Mouse (Mus musculus) cerebellum, postnatal 10 days (tissue): ENCODE data around the gene Shq1.

Experiments
- DNase-seq, 2 experiments: peaks; one replicate each; pipeline ENCODE4 v3.0.0; 2021; ENCODE audit warnings: mixed read lengths in 2 of 2

Shq1 gene

DNA sequence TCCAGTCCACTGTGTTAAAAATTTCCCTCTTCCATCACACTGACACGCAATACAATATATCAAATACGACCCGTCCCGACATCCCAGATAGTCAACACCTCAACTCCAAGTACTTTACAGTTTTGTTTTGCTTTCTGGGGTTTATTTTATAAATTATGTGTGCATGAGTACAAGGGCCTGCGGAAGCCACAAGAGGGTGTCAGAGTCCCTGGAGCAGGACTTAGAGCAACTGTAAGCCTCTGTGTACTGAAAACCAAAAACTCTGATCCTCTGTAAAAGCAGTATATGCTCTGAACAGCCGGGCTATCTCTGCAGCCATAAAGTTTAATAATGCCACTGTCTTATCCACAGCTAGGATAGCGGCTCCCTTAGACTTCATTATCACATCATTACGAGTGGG, 3.3 kb downstream of the Shq1 start:
- DNase-seq, result no peak

DNA sequence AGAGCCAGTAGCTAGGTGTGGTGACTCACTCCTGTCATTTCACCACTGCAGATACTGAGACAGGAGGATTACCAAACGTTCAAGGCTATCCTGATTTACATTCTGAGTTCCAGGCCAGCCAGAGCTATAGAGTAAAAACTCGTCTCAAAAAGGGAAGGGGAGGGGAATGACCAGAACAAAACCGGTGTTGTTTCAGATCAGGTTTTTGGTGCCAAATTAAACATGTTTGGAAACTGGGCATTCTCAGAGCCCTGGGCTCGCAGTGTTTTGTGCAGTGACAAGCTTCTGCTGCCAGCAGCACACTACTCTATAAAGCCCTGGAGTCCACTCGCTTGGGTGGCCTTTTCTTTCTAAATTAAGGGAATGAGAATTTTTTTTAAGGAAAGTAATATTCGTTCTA, 8.7 kb downstream of the Shq1 start:
- DNase-seq, result no peak

DNA sequence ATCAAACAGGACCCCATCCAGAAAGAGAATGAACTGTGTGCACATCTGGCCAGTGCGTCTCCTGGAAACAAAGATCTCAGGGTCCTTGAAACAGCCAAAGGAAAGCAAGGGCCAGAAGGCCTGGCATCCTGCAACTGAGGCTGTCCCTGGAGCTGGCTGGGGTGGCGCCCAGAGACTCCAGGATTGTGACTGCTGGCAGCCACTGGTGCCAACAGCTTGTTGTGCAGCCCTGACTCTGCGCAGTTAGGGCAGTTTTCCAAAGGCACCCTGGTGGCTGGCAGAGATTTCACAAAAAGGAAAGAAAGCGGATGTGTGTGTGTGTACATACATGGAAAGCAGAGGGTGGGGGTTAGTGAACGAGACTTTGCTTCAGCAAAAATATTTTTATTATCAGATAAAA, 10.6 kb downstream of the Shq1 start:
- peak; percentile 86 to 94 for DNase-seq

DNA sequence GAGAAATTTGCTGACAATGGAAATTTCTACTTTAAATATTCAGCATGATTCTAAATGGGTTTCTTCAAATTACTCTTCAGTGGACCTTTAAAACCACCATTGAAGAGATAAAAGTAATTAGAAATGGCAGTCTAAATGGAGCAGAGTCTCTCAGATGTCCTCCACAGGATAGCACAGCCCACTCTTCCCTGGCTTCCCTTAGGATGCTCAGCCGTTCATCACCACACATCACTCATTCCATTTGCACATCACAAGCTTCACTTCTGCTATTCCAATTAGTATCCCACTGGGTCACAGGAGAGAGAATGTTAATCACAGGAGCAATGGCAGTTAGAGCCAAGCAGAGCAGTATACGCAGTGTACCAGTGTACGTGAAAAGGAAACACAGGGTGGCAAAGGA, 18.4 kb downstream of the Shq1 start:
- DNase-seq, result no peak

GRCm38 (mm10) chr6:100647196-100647595, 23.8 kb downstream of the Shq1 start:
- no peak for DNase-seq

GRCm38 (mm10) chr6:100645469-100646201, 25.3 kb downstream of the Shq1 start:
- peak; percentile 77 to 82 for DNase-seq

DNA sequence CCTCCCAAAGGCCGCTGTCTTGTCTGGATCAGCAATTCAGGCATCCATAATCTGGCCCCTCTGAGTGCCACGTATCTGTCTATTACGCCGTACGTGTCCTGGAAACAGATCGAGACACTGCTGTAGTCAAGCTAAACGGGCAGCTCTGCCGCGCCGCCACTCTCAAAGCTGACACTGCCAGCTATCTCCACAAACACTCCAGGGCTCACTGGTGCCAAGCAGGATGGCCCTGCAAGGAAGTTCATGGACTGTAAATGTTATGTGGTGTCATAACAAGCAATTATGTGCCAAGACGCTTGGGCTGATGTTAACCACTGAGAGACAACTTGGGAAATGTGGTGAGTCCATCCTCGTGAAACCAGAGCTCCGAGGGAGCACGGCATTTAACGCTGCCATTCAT, 26.3 kb downstream of the Shq1 start:
- DNase-seq, result peak; percentile 43 to 51

GRCm38 (mm10) chr6:100642786-100643185, 28.2 kb downstream of the Shq1 start:
- no peak for DNase-seq

DNA sequence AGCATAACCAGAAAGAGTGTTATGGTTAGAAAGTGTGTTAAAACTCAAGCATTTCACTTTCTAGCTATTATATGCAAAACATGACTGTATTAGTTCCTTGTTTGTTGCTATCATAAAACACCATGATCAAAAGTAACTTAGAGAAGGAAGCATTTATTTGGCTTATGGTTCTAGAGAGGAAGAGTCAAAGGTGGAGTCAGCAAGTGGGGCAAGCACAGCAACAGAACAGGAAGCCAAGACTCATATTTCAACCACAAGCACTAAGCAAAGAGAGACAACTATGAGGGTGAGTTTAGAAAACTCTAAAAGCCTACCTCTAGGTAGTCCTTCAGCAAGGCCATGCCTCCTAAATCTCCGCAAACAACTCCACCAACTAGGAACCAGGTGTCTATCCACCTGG, 30.4 kb downstream of the Shq1 start:
- DNase-seq, result no peak

DNA sequence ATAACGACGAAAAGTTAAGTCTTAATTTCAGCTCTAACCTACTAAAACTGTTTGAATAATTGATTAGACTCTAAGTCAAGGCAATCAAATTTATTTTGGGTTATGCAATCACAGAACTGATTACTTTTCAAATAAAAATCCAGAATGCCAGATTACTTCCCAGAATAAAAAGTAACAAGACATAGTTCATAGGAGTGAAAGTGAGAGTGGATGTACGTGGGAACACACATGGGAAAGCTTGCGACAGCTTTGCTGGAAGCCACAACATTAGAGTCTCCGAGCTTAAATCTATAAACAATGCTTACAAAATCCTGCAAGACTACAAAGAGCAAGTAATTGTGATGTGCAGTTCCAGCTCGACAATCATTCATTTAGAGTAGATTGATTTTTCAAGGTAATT, 41.9 kb downstream of the Shq1 start:
- no peak for DNase-seq

- no peak for DNase-seq
Observed at GRCm38 (mm10) chr6:100628223-100628622, 42.7 kb downstream of the Shq1 start.

DNA sequence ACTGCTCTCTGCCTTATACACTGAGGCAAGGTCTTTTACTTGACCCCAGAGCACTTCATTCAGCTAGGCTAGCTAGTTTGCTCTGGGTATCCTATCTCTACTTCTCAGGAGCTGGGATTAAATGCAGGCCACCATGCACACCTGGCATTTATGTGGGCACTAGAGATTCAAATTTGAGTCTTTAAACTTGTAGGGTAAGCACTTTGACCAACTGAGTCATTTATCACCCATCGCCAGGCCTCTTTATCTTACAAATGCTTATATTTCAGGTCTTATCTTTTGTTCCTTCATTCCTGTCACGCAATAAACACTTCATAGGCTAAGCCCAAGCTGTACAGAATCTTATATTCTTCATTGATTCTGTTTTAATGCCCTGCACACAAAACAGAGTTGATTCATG, 47.0 kb downstream of the Shq1 start:
- no peak for DNase-seq

DNA sequence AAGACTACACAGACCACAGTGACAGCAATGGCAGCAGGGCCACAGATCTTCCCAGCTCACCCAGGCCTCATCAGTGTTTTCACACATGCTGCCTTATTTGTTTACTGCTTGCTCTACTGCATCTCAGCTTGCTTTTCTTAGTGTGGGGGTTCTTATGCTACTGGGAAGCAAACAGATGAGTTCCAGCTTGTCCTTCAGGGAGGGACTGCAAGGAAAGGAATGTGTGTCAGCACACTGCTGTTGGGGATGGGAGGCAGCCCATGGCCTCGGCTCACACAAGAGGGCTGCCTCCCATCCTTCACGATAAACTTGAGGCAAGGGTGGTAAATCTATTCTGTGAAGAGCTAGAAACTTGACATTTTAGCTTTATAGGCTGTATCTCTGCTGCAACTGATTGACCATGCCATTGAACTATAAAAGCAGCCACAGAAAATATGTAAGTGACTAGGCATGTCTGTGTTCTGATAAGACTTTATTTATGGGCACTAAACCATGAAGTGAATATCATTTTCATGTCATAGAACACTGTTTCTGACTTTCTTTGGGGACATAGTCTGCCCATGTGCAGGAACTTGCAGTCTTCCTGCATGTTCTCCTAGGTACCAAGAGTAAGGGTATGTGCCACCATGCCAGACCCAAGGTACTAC, 48.0 kb downstream of the Shq1 start:
- no peak for DNase-seq

DNA sequence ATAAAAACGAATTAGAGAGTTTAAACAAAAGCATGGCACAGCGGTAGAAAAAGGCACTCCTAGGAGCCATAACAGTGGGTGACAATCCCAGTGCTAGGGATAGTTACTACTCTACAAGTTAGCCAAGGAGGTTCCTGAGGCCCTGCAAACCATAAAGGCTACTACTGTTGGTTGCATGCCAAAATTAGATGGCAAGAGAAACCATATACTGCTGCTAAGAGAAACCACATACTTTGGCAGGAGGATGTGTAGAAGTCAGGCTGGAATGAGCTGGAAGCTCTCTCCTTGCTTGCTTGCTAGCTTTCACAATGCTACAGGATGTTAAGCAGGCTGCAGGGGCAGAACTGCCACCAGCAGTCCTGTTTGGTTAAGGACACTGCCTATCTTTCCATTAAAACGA, 50.5 kb downstream of the Shq1 start:
- no peak for DNase-seq

DNA sequence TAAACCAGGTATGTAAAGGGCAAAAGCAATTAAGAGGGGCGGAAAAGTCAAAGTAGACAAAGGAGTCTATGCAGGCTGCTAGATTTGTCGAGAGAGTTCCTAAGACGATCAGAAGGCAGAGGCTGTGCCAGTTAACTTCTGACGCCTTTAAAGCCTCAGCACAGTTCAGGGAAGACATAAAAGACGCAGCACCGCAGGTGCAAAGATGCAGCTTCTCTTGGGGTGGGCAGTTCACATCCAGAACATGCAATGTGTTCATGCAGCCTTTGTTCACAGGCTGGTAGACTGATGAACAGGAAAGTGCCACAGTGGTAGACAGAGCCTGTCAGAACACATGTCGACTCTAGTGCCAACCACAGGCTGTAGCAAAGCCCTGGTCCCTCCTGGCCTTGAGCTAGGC, 51.6 kb downstream of the Shq1 start:
- DNase-seq, result no peak

DNA sequence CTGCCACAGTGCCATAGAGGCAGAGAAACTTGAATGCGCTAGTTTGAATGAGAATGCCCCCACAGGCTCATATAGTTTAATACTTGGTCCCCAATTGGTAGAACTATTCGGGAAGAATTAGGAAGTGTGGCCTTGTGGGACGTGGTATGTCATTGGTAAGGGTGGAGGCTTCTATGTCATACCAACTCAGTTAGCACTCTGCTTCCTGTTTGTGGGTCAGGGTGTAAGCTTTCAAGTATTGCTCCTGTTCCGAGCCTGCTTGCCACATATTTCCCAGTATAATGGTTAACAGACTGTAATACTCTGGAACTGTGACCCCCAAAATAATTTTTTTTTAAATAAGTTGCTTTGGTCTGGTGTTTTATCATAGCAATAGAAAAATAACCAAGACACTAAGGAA, 54.8 kb downstream of the Shq1 start:
- DNase-seq, result no peak

GRCm38 (mm10) chr6:100613593-100614267, 57.2 kb downstream of the Shq1 start:
- peak in 1 of 2 experiments; percentile 21 for DNase-seq

- no peak for DNase-seq
Observed at GRCm38 (mm10) chr6:100610897-100611575, 59.9 kb downstream of the Shq1 start.

DNA sequence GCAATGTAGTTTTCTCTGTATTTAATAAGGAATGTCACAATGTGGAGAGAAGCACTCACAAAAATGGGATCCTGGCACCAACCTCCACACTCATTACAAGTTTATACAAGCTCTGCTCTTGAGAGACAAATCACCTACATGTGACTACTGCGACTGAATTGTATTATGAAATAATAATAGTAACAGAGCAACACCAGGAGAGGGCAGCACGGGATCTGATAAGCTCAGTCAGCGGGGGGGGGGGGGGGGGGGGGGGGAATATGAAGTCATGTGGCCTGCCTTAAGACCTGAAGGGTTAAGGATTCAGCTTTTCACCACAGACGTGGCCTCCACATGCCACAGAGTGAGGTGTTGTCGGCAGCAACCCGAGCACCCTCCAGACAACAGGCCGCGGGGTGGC, 60.8 kb downstream of the Shq1 start:
- peak; percentile 20 to 28 for DNase-seq

DNA sequence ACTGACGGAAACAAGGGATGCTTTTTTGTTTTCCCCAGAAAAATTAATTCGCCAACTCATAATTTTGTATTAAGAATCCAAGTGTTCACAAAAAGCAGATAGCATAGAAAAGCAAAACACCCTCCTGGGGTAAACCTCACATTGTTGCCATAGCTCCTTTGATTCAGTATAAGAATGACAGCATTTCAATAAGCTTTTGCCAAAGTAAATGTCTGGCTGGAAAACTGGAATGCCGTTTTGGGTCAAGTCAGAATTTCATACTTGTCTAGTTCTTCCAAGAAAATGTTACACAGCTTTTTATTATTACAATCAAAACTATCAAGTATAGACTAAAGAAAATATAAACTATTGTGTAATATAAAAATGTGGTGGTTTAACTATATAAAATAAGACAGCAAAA, 61.7 kb downstream of the Shq1 start:
- DNase-seq, result no peak

DNA sequence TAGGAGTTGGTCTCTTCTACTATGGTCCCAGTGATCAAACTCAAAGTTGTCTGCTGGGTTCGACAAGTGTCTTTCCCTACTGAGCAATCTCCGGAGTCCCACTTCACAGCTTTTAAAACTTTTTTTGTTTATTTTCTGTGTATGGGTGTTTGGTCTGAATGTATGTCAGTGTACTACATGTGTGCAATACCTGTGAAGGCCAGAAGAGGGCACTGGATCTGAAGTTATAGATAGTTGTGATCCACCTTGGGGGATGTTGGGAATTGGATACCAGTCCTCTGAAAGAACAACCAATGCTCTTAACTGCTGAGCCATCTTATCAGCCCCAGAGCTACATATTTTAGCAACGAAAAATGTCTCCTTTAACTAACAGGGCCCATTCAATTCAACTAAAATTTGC, 62.5 kb downstream of the Shq1 start:
- peak; percentile 24 for DNase-seq

DNA sequence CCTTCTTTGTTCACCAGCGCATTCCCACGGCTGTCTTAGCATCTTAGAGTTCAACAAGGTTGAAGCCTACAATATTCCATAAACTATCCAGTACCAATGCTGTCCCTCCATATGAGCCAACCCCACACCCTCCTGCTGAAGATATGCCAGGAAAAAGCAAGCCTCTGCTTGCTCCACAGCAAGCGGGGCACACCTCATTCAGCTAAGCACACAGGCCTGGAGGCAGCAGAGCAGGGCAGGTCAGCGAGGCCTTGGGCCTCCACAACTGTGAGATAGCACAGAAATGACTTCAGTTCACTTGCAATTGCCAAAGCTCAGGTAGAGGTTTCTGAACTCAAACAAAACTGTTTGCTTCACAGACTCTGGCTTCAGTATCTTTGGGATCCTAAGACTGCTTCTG, 64.2 kb downstream of the Shq1 start:
- no peak for DNase-seq

GRCm38 (mm10) chr6:100603702-100604101, 67.3 kb downstream of the Shq1 start:
- DNase-seq, result no peak

DNA sequence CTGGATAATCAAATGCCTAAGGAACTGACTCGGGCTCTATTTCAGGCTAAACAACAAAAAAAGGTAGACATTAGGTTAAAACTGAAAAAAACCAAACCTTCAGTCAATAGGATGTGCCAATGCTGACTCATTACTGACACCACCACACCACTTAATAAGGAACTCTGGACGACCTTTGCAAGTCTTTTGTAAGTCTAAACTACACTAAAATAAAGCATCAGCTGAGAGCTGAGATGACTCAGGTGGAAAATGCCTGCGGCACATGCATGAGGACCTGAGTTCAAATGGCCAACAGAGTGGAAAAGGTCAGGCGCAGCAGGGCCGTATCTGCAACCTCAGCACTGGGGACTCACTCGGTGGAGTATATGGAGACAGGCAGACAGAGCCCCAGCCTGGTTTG, 69.3 kb downstream of the Shq1 start:
- no peak for DNase-seq
